Mouse (Mus musculus) lung, postnatal 14 days (tissue): ENCODE measurements at regions not wholly inside any gene's neighbourhood (a gene's known extent, or its start where the extent isn't known, plus 50 kb on each side); places are given as distances from the start of the nearest gene placed in this dataset.

Experiments
- DNase-seq: peaks from one replicate; pipeline ENCODE4 v3.0.0; 2021

DNA sequence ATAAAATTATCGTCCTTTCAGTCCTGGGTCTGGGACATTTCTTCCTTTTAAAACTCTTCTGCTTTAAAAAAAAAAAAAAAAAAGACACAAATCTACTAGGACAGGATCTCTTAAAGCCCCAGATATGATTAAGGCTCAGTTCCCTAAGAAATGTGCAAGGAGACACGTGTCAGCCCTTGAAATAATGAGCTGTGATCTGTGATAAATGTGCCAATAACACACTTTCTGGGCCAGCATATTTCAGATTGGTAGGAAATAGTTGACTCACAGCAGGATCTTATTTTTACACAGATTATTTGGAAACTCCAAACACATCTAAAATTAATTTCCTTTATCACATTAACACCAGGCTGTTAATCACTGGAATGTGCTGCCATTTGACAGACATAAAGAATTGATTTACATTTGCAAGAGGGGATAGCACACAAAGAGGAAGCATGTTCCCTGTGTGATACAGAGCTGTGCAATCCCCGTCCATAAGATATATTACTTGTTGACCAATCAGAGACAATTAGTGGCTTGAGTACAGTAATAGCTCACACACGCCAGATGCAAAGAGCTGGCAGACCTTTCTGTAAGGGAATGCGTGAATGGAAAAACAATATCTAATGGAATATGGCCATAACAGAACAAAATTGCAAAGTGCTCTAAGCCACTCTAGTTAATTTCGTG, 263.7 kb downstream of the Pax3 start:
- no peak for DNase-seq

DNA sequence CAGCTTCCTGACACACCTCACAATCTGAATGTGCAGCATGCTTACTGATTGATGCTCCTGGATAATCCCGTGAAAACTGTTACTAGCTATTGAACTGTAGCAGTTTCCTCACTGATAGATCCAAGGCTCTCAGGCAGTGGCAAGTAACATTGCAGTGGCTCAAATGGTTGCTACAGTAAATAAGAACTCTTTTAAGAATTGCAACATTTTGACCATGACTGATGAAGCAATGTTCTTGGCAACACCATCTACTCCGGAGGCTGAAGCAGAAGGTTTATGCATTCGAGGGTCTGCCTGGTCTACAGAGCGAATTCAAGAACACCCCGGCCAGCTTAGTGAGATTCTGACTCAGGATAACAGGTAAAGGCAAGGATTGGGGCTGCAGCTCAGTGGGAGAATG, 264.7 kb downstream of the Pax3 start:
- peak; percentile 3 for DNase-seq

DNA sequence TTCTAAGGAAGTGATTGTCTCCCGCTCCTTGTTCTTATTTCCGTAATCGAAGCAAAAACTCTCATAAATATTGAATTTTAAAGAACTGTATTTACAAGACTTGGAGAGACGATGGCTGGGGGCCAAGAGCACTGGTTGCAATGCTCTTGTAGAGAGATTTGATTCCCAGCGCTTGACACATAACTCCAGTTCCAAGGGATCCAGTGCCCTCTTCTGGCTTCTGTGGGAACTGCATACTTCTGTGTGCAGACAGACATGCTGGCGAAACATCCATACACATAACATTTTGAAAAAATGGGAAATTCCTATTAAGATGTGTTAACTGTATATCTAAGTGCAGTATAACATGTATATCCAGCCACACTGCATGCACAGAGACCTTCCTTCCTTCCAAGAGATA, 266.3 kb downstream of the Pax3 start:
- DNase-seq = no peak

DNA sequence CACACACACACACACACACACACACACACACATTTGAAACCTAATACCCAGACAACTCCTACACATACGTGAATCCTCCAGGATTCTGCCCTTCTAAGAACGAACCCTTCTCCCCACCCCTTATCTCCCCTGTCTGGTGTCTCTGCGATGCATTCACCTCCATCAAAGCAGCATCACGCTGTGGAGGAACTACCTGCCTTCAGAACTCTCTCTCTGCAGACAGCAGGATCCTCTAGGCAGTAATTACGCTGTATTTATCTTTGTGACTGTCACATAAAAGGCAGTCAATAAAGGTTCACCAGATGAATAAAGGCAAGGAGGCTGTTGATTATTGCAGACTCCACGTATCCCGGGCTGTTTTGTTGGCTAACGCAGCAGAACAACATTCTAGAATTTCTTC, 267.4 kb downstream of the Pax3 start:
- no peak for DNase-seq

DNA sequence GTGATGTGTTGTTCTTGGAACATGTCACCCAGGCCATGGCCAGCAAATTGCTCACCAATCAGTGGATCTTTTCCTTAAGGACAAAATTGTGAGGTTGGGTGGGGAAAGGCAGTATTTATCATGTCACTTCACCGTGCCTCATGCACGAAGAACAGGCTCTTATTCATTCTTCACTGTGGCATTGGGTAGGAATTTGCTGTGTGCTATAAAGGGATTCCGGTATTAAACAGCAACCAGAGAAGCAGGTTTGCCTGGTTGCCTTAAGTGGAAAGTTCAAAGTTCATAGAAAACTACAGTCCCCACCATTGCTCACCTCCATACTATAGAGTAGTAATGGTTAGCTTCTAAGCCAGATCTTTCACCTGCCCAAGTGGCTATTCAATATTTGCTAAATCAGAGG, 270.8 kb downstream of the Pax3 start:
- DNase-seq = no peak

DNA sequence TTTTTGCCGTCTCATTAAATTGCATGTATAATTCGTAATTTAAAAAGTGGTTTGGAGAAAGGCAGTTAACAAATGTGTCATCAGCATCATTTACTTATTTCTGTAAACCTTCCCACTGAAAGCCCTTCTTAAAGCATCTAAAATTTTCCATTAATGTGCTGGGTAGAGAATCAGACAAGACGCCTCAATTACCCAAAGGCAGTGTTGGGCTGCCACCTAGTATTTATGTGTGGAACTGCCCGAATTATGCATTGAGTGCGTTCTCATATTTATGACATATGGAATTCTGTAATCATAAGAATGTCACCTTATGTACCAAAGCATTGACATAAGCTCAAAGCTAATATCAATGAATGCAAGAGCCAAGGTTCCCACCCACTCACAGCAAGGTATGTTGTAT, 300.7 kb downstream of the Pax3 start:
- DNase-seq = peak; percentile 4

DNA sequence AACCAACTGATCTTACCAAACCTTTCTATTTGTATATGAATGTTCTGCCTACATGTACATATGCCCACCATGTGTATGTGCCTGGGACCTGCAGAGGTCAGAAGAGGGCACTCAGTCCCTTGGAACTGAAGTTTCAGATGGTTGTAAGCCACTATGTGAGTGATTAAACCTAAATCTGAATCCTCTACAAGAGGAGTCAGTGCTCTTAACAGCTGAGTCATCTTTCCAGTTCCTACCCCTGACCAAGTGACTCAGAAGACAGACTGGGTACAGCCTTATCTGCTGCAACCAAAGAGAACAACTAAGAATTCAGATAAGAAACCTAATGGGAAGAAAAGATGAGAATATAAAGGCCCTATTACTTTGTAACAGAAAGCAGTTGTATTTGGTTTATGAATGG, 317.9 kb downstream of the Pax3 start:
- DNase-seq = no peak

DNA sequence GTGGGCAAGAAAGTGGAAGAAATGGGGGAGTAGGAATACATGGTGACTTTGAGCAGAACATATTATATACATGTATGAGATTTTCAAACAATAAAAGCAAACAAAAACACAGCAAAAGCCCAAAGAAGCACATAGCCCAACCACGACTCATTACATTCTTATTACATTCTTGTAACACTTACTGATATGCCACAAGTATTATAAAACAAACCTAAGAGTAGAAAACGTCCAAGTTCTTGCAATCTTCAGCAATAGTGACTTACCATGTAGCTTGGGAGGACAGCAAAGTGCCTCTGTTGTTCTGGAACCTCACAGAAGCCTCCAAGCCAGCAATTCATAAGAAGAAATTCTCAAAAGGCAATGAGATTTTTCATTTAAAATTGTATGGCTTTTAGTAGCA, 326.8 kb downstream of the Pax3 start:
- DNase-seq = no peak

DNA sequence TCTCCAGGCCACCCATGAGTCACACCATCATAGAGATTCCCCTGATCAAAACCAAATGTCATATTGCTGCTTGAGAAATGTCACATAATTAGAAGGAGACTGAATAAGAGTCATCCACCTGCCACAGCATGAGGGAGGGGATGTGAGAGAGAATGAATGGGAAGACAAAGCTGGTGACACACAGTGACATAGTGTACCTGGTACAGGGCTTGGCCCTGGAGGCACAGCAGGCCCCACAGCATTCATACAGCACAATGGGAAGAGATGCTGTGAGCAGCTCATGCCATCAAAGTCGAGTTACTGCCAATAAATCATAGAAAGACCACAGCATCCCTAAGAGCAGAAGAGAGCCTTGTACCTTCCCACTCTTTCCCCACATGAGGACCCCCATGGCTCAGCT, 327.8 kb downstream of the Pax3 start:
- no peak for DNase-seq

DNA sequence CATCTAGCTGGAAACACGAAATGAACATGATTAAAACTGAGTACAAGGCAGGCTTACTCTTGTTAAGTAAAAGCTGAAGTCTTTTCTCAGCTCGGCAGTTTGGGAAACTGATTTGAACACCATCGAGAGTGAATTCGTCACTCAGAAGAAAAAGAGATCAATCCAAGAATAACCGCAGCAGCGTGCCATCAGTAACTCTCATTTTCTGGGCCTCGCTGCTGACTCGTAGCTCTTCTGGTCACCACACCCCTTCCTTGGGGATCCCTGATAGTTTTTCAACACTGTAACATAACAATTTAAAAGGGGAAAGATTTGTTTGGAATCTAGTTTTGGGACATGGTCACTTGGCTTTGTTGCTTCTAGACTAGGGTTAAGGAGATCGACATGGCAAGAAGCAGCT, 337.0 kb downstream of the Pax3 start:
- DNase-seq = no peak

DNA sequence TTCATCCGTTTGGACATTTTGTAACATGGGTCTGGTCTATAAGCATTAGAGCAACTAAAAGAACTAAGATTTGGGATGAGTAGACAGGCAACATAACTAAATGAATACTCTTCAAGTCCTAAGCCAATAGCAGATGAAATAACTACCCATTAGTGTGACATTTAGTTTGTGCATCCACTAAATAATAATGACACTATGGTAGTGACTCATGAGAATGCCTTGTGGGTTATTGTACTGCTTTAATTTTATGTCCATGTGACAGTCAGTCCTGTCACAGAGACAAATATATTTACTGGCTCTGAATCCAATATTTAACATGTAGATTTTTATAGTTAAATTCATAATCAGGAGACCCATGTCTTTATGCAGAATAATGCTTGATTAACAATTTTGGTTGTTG, 339.5 kb upstream of the Epha4 start:
- no peak for DNase-seq

DNA sequence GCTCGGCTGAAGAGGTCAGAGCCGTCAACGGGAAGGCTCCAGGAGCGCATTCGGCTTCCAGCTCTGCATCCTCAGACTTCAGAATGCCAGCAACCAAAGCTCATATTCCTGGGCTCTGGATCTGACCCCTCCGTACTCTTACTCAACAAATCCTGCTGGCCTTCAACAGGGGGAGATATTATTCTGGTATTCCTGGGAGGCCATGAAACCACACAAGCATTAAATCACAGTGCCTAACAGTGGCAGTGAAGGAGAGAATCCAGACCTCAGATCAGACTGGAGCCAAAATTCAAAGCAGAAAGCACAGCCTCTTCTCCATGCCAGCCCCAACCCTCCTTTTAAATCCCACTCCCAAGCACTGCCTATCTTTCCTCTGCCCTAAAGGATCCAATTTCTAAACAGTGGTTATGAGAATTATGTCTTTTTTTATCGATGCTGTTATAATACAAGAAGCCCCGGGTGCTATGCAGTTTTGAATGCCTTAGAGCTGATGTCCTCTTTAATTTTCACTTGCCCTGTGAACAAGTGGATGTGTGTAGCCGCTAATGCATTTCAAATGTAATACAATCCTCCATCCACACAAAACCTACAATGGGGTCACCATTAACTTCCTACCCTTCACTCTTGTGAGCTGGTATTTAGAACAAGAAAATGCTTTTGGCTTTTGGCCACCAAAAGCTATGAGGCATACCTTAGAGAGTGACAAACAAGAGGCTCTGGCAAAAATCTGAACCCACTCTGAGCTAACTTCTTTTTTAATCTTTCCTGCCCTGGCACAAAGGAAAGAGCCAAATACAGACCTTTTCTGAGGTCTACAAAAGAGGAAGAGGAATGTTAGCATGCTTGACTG, 333.1 kb upstream of the Epha4 start:
- no peak for DNase-seq

DNA sequence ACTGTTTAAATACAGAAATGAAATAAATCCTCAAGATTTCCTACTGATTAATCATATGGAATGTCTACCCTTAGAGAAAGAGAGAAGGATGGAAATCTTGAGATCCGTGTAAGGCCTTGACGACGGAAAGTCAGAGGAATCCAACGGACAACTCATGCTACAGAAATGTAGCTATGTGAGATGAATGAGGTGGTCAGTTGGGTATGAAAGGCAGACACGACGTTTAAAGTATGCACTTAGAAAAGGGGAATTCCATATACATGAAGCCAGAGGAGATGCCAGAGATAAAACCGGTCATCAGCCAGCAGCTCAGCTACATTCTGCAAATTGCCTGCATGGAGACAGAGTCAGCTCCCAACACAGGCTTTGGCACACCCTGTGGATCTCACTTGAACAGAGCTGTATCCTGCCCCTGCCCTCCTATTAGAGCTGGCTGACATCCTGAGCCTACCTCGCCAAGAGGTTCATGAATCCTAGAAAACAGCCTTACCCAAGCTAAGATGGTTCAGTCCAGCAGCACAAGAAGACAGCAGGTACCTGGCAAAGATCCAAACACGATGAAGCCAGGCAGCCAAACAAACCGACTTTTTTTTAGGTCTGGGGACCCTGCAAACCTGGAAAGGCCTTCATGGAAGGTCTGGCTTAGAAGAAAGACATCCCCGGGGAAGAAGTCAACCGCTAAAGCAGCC, 331.3 kb upstream of the Epha4 start:
- DNase-seq = no peak

DNA sequence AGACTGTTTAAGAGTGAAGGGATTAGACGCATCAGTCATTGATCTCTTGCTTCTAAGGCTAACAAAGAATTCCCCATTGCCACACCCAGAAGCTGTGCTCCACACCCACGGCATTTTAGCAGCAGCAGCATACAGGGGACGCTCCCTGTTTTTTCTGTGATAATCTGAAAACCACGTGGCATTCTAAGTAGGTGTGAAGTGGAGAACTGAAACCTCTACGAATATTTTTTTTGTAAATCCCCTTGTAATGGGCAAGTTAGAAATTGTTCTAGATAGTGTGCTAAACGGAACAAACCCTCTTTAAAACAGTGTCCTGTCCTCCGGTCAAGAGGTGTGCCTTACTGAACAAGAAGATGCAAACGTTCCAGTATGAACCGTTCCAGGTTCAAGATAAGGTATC, 325.8 kb upstream of the Epha4 start:
- DNase-seq = no peak

DNA sequence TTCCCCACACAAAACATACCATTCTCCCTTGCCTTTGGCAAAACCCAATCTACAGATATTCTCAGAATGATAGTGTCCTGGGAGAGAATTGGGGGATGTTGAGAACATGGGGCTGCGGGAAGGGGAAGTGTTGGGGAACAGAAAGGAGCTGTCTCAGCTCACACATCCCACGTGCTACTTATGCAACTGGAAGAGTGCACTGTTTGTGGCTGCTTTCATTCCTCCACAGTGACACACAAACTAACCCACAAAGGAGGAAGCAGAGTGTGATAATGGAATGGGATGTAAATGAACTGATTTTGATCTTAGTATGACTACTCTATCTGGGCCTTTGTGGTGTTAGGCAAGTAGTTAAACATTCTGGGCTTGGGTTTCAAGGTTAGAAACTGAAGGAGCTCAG, 317.3 kb upstream of the Epha4 start:
- no peak for DNase-seq

DNA sequence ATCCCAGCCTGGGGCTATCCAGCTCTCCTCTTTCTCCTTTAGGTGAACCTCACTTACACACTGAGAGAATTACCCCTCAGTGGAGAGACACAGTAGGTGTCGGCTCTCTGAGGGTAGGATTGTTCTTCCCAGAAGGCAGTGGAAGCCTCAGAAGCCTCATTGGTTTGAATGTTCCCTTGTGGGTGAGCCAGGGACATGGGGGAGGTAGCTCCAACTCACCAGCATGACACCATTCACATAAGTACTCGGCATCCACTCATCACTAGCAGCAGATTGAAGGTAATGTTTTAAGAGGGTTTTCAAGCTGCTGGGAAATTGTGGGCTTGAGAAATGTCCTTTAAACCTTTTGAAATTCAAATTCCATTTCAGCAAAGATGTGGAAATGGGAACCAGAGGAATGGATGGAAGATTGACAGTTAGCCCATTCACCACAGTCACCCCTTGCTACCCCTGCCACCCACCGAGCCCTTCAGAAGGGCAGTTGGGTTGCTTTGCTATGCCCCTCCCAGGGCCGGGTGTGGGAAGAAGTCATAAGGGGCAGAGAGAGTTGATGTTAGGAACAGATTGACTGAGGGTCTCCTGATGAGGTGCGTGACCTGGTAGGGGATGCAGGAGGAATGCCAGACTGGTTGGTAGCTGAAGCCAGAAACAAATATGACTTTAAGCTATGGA, 310.0 kb upstream of the Epha4 start:
- no peak for DNase-seq

DNA sequence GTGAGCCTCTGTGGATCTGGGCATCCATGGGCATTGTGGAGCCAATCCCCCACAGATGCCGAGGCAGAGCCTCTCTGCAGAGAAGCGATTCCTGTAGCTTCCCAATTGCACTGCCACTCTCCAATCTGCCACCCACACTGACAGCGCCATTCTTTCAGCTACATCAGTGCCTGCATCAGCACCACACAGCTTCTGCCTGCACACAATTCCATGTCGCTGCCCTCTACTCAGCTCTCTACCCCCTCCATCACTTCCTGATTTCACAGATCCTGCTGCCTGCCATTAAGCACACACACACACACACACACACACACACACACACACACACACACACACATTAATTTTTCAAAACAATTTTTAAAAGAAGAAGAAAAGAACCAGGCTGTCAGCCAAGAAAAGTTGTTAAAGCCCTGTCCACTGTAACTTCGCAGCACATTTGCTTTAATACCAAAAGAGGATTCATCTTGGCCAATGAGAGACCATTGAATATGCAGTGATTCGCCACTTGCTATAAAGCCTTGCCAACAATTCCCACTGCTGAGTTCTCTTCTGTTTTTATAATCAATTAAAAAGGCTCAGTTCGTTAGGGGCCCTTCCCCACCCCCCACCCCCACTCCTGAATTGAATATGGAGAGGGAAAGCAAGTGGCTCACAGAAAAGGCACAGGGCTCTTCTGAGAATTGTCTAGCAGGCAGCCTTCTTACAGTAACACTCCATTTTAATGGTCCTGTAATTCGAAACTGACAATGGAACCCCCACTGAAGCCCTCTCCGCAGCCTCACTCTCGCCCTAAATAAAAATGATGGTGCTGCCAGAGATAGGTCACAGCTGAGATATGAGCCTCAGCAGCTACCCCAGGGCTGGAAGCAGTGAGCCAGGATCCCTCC, 309.2 kb upstream of the Epha4 start:
- no peak for DNase-seq

DNA sequence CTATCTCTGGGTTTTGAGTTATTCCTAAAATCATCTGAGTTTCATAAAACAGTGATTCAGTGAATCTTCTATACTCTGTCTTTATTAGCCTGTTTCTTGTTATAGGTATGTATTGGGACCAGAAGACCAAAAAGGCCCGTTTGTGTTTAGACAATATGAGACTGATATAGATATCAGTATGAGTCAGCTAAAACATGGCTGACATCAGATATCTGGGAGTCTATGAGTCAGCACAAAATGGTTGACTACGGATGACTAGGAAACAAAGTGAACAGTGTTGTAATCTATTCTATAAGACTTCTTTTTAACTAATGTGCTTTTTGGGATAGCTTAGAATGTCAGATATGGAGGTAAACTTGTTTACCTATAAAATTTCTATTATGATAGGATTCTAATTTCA, 305.2 kb upstream of the Epha4 start:
- no peak for DNase-seq

DNA sequence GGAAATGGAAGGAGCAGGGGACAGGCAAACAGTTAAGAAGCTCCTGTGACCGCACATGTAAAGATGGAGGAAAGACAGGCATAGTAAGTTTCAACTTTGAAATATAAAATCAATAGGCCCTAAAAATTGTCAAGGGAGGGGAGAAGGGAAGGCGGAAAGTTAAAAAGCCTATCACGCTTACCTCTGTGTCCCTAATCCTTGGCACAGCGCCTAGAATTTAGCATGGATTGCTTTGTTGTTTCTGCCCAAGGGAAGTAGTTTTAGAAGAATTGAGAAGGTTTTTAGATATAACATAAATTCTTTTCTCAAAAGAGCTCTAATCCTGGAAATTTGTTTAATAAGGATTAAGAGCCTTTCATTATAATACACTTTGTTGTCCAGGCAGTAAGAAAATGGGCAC, 300.6 kb upstream of the Epha4 start:
- no peak for DNase-seq

DNA sequence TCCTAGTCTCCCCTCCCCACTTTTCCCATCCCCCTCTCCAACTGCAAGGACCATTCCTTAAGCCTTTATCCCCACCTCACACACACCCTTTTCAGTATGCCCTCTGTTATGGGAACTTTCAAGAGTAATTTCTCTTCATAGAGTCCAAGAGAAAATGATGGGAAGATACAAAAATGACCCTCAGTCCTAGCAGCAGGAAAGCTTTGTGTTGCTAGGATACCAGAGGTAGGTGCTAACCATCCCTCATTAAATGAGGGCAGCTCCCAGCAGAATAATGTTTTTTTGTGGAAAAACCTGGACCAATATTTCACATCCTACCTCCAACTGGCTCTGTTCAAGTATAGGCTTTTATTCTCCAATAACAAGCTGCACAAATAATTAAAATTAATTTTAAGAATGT, 296.7 kb upstream of the Epha4 start:
- no peak for DNase-seq

DNA sequence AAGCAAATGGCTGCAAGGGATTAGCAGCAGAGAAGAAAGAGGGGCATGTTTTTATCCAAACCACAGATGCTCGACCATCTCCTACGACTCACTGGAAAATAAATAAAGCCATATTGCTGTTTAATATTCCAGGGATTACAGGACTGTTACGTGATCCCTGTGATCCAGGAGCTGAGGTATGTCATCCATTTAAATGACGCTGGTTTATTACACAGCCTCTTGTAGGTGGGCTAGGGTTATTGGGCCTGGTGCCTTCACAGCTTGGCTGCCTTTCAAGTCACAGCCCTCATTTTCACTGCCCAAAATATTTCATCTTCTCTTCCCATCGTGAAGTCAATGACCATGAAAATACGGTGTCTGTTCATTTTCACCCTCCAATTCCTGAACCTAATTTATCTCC, 276.1 kb upstream of the Epha4 start:
- no peak for DNase-seq

DNA sequence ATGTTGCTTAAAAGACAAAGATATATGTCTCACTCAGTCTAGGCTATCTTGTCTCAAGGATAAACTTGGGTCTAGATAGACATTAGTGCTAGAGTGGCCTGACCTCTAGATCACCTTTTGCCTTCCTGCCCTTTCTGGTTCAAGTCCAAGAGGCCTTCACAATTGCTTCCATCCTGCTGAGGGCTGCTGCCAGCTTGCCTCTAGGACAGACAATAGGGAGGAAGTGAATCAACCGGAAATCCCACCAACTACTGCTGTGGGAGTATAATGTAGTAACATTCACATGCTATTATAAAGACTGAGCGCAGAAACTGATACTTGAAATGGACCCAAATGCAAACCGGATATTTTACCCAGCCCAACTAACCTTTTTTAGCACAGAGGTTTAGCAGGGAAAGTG, 239.4 kb upstream of the Epha4 start:
- peak; percentile 36 for DNase-seq
